Mouse (Mus musculus) embryonic fibroblast, embryonic 13.5 days (primary cell): ENCODE measurements at regions not wholly inside any gene's neighbourhood (a gene's known extent, or its start where the extent isn't known, plus 50 kb on each side); places are given as distances from the start of the nearest gene placed in this dataset.

Experiments used
- CTCF ChIP-seq: IDR thresholded peaks from 2 replicates; pipeline ENCODE4 v1.5.1; 2011; ENCODE audit warnings: mild to moderate bottlenecking, control low read depth, low read length, moderate library complexity, borderline replicate concordance; ENCODE audit not compliant: insufficient read depth
- POLR2A ChIP-seq: IDR thresholded peaks from 2 replicates; pipeline ENCODE4 v1.6.1; 2011; ENCODE audit warnings: low read depth, mild to moderate bottlenecking, control low read depth, low read length, moderate library complexity

DNA sequence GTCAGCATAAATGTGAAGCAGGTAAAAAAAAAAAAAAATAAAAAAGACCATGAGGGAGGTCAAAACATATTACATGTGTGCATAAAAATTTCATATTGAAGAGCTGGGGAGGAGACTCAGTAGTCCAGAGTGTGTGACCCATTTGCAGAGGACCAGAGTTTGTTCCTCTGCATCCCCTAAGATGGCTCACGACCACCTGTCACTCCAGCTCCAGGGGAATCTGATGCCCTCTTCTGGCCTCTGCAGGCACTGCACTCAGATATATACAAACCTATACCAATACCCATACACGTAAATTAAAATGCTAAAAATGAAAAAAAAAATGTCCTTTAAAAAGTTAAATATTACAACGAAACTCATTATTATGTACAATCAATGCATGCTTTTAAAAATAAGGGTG is 551.4 kb downstream of the Pdcd6ip start:
- TF ChIP-seq CTCF (no peak), POLR2A (no peak)
